Mouse (Mus musculus): ENCODE measurements around the gene Gbgt1. TPM values are rescaled to one million over a fixed set of nuclear protein-coding genes. Genes with fewer than 3 reads are reported as not detected.

Gene Gbgt1
- polyA plus RNA-seq, 1 experiment from 2014 or later, result 0.32 TPM

GRCm38 (mm10) chr2:28535263-28535540 is 38.5 kb downstream of the Gbgt1 start:
- Histone ChIP-seq H3K27ac (peak overlapping the region; percentile 79), H3K36me3 (replicated peaks) (no peaks in the 10 kb centered on the region), H3K27me3 (no peaks in the 10 kb centered on the region), H3K9me3 (no peaks in the 10 kb centered on the region), H3K4me2 (peak overlapping the region; percentile 84), H3K4me1 (peaks cover 98% of the 10 kb centered on the region), H3K4me3 (replicated peaks) (no peak overlapping the region), H3K9ac (peak overlapping the region; percentile 69; the same call in 1 of the 2 replicates)
- 41% methylated on average over 4 of the region's 4 CpGs for WGBS
- ATAC-seq (ENCODE audit: low FRiP score), result no peak

- H3K27me3 ChIP-seq, result no peaks in the 10 kb centered on the region
- H3K4me2 ChIP-seq, result peak overlapping the region; percentile 84; the same call in 1 of the 2 replicates
- no peak for ATAC-seq (ENCODE audit: low FRiP score)
- H3K9me3 ChIP-seq, result no peaks in the 10 kb centered on the region
- no peaks in the 10 kb centered on the region for H3K36me3 ChIP-seq (replicated peaks)
- peak overlapping the region; percentile 79 for H3K27ac ChIP-seq
- H3K4me3 ChIP-seq (replicated peaks), result no peak overlapping the region
- peak overlapping the region; percentile 69; the same call in 1 of the 2 replicates for H3K9ac ChIP-seq
- peaks cover 98% of the 10 kb centered on the region for H3K4me1 ChIP-seq
- 23% methylated on average over 7 of the region's 7 CpGs for WGBS
Observed at GRCm38 (mm10) chr2:28535650-28536049, 39.0 kb downstream of the Gbgt1 start.

- H3K27ac ChIP-seq, result peak overlapping the region; percentile 79; the same call in 1 of the 2 replicates
- no peak overlapping the region; the same call in 1 of the 2 replicates for H3K4me2 ChIP-seq
- no peak for ATAC-seq (ENCODE audit: low FRiP score)
- H3K36me3 ChIP-seq (replicated peaks), result no peaks in the 10 kb centered on the region
- 71% methylated on average over 4 of the region's 4 CpGs for WGBS
- no peak overlapping the region for H3K4me3 ChIP-seq (replicated peaks)
- no peaks in the 10 kb centered on the region for H3K9me3 ChIP-seq
- no peaks in the 10 kb centered on the region for H3K27me3 ChIP-seq
- H3K9ac ChIP-seq, result no peak overlapping the region
- peaks cover 96% of the 10 kb centered on the region for H3K4me1 ChIP-seq
Observed at GRCm38 (mm10) chr2:28536166-28536565, 39.5 kb downstream of the Gbgt1 start.

- Histone ChIP-seq H3K36me3 (replicated peaks) (peaks cover 7% of the 10 kb centered on the region), H3K27me3 (no peaks in the 10 kb centered on the region), H3K9me3 (no peaks in the 10 kb centered on the region), H3K4me3 (replicated peaks) (no peak overlapping the region), H3K4me2 (no peak overlapping the region), H3K9ac (peak overlapping the region; percentile 40; the same call in 1 of the 2 replicates), H3K4me1 (peaks cover 89% of the 10 kb centered on the region), H3K27ac (0 out of 2 replicates have a peak overlapping the region, but pooled peaks have one; percentile 8)
- no peak for ATAC-seq (ENCODE audit: low FRiP score)
- 78% methylated on average over 11 of the region's 11 CpGs for WGBS
Observed at GRCm38 (mm10) chr2:28536766-28537633, 40.3 kb downstream of the Gbgt1 start.

GRCm38 (mm10) chr2:28537634-28537920 is 40.9 kb downstream of the Gbgt1 start:
- no peak overlapping the region for H3K4me2 ChIP-seq
- WGBS, result 36% methylated on average over 4 of the region's 4 CpGs
- no peak for ATAC-seq (ENCODE audit: low FRiP score)
- H3K36me3 ChIP-seq (replicated peaks), result peaks cover 12% of the 10 kb centered on the region
- peaks cover 83% of the 10 kb centered on the region for H3K4me1 ChIP-seq
- no peaks in the 10 kb centered on the region for H3K9me3 ChIP-seq
- peak overlapping the region; percentile 40; the same call in 1 of the 2 replicates for H3K9ac ChIP-seq
- no peak overlapping the region for H3K4me3 ChIP-seq (replicated peaks)
- H3K27ac ChIP-seq, result no peak overlapping the region
- no peaks in the 10 kb centered on the region for H3K27me3 ChIP-seq

- Histone ChIP-seq H3K4me3 (replicated peaks) (no peak overlapping the region), H3K36me3 (replicated peaks) (peaks cover 19% of the 10 kb centered on the region), H3K9me3 (no peaks in the 10 kb centered on the region), H3K27ac (peak overlapping the region; percentile 65; the same call in 1 of the 2 replicates), H3K9ac (no peak overlapping the region), H3K4me2 (no peak overlapping the region), H3K4me1 (peaks cover 77% of the 10 kb centered on the region), H3K27me3 (no peaks in the 10 kb centered on the region)
- 72% methylated on average over 8 of the region's 8 CpGs for WGBS
- no peak for ATAC-seq (ENCODE audit: low FRiP score)
Observed at GRCm38 (mm10) chr2:28537995-28538816, 41.5 kb downstream of the Gbgt1 start.

- WGBS, result 56% methylated on average over 1 of the region's 1 CpGs
- ATAC-seq (ENCODE audit: low FRiP score), result no peak
- Histone ChIP-seq H3K4me1 (peaks cover 71% of the 10 kb centered on the region), H3K9ac (no peak overlapping the region), H3K27ac (peak overlapping the region; percentile 65), H3K9me3 (no peaks in the 10 kb centered on the region), H3K36me3 (replicated peaks) (peaks cover 24% of the 10 kb centered on the region), H3K4me2 (no peak overlapping the region), H3K27me3 (no peaks in the 10 kb centered on the region), H3K4me3 (replicated peaks) (no peak overlapping the region)
Observed at GRCm38 (mm10) chr2:28538817-28539128, 42.1 kb downstream of the Gbgt1 start.

GRCm38 (mm10) chr2:28539206-28539605 is 42.5 kb downstream of the Gbgt1 start:
- H3K4me2 ChIP-seq, result no peak overlapping the region
- no peaks in the 10 kb centered on the region for H3K27me3 ChIP-seq
- peak; percentile 42 for ATAC-seq (ENCODE audit: low FRiP score)
- peak overlapping the region; percentile 65 for H3K27ac ChIP-seq
- H3K36me3 ChIP-seq (replicated peaks), result peaks cover 29% of the 10 kb centered on the region
- no peak overlapping the region for H3K4me3 ChIP-seq (replicated peaks)
- WGBS, result 58% methylated on average over 7 of the region's 7 CpGs
- H3K9me3 ChIP-seq, result no peaks in the 10 kb centered on the region
- peaks cover 67% of the 10 kb centered on the region for H3K4me1 ChIP-seq
- no peak overlapping the region for H3K9ac ChIP-seq

- Histone ChIP-seq H3K36me3 (replicated peaks) (peaks cover 36% of the 10 kb centered on the region), H3K4me1 (peaks cover 60% of the 10 kb centered on the region), H3K9me3 (no peaks in the 10 kb centered on the region), H3K27me3 (no peaks in the 10 kb centered on the region), H3K9ac (no peak overlapping the region), H3K4me2 (no peak overlapping the region), H3K27ac (peak overlapping the region; percentile 65), H3K4me3 (replicated peaks) (no peak overlapping the region)
- WGBS, result 84% methylated on average over 2 of the region's 2 CpGs
- no peak for ATAC-seq (ENCODE audit: low FRiP score)
Observed at GRCm38 (mm10) chr2:28539949-28540348, 43.3 kb downstream of the Gbgt1 start.

GRCm38 (mm10) chr2:28540587-28541227 is 44.0 kb downstream of the Gbgt1 start:
- Histone ChIP-seq H3K27ac (no peak overlapping the region), H3K9ac (no peak overlapping the region), H3K4me3 (replicated peaks) (no peak overlapping the region), H3K4me2 (no peak overlapping the region), H3K4me1 (peaks cover 52% of the 10 kb centered on the region), H3K27me3 (no peaks in the 10 kb centered on the region), H3K36me3 (replicated peaks) (peaks cover 44% of the 10 kb centered on the region), H3K9me3 (no peaks in the 10 kb centered on the region)
- WGBS, result 90% methylated on average over 8 of the region's 8 CpGs
- ATAC-seq (ENCODE audit: low FRiP score), result no peak

- Histone ChIP-seq H3K27ac (no peak overlapping the region), H3K9ac (no peak overlapping the region), H3K9me3 (no peaks in the 10 kb centered on the region), H3K27me3 (no peaks in the 10 kb centered on the region), H3K4me2 (no peak overlapping the region), H3K36me3 (replicated peaks) (peaks cover 68% of the 10 kb centered on the region), H3K4me1 (peaks cover 20% of the 10 kb centered on the region), H3K4me3 (replicated peaks) (no peak overlapping the region)
- ATAC-seq (ENCODE audit: low FRiP score), result no peak
- 96% methylated on average over 8 of the region's 8 CpGs for WGBS
Observed at GRCm38 (mm10) chr2:28543894-28544293, 47.2 kb downstream of the Gbgt1 start.

- Histone ChIP-seq H3K27me3 (no peaks in the 10 kb centered on the region), H3K4me1 (no peaks in the 10 kb centered on the region), H3K9me3 (no peaks in the 10 kb centered on the region), H3K27ac (no peak overlapping the region), H3K9ac (no peak overlapping the region), H3K4me3 (replicated peaks) (no peak overlapping the region), H3K4me2 (no peak overlapping the region), H3K36me3 (replicated peaks) (peaks cover 89% of the 10 kb centered on the region)
- no peak for ATAC-seq (ENCODE audit: low FRiP score)
Observed at GRCm38 (mm10) chr2:28545976-28546375, 49.3 kb downstream of the Gbgt1 start.

Data from forebrain, embryonic 12.5 days (tissue).